Mouse (Mus musculus): ENCODE data around the gene Trpm3.

The Trpm3 gene

DNA sequence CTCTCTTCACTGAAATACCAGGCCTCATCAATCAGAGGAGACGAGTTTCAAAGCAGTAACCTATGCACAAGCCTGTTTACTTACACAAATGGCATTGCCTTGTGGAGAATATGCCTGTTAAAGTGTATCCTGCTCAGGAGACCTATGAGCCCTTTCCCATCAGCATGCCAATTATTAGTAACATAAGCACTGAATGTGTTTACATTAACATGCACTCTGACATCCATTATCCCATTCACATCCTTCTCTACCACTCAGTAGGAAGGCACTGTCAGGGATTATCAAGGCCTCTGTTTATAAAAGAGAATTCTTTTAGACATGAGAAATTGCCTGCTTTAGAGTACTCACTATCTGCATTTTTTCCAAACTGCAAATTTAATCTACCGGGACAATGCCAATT lies 598.0 kb downstream of the Trpm3 start:
- in situ Hi-C loops (cut with MseI, MboI) = no loop called here

GRCm38 (mm10) chr19:22739240-22739639 lies 600.4 kb downstream of the Trpm3 start:
- in situ Hi-C loops (cut with MseI, MboI) = no loop called here

GRCm38 (mm10) chr19:22753311-22753809 lies 614.5 kb downstream of the Trpm3 start:
- in situ Hi-C loops (cut with MseI, MboI) = no loop called here

GRCm38 (mm10) chr19:22754071-22754470 lies 615.2 kb downstream of the Trpm3 start:
- in situ Hi-C loops (cut with MseI, MboI) = no loop called here

- in situ Hi-C loops (cut with MseI, MboI) = no loop called here
Measured at GRCm38 (mm10) chr19:22754498-22754897, 615.7 kb downstream of the Trpm3 start.

- in situ Hi-C loops (cut with MseI, MboI) = no loop called here
Measured at GRCm38 (mm10) chr19:22758496-22758895, 619.6 kb downstream of the Trpm3 start.

DNA sequence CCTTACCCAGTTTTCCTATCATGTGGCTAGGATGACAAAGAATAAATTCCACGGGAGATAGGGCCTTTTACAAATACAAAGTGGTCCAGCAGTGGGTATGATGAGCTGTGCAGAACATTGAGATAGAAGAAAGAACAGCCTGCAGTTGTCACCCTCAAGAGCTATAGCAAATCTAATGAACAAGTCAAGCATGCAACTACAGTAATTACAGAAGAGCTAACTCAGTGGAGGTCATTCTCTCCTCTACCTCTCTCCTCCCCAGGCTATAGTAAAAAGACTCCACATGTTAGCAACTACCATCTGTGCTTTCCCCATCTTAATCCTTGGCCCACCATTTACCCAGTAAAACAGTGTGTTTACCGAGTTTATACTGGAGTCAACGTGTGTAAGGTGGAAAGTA lies 629.4 kb downstream of the Trpm3 start:
- in situ Hi-C loops (cut with MseI, MboI) = no loop called here

- in situ Hi-C loops (cut with MseI, MboI) = no loop called here
Measured at GRCm38 (mm10) chr19:22775191-22775695, 636.4 kb downstream of the Trpm3 start.

DNA sequence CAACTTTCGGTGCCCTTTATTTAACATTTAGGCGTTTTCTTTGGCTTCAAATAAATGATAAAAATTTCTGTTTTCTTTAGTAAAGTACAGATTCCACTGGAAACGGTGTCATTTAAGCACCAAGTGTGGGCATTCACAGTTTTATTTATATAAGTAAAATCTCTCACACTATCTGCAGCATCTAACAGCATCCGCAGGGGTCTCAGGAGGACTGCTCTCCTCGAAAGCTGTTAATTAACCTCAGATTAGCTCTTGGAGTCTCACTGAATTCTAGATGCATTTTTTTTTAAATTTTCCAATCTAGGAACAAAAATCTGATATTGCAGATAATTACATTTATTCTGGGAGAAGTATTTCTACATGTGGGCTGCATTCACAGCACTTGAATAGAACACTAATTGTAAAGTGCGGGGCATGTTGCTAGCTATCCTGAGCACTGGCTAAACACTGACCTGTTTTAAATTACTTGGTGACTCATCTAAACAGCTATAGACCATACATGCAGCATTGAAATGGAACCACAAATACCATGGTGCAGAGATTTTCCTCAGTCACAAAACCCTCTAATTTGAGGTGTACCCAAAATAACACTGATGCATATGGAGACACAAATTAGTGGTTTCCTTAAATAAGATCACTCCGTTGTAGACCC lies 641.5 kb downstream of the Trpm3 start:
- in situ Hi-C loops (cut with MseI, MboI) = no loop called here

DNA sequence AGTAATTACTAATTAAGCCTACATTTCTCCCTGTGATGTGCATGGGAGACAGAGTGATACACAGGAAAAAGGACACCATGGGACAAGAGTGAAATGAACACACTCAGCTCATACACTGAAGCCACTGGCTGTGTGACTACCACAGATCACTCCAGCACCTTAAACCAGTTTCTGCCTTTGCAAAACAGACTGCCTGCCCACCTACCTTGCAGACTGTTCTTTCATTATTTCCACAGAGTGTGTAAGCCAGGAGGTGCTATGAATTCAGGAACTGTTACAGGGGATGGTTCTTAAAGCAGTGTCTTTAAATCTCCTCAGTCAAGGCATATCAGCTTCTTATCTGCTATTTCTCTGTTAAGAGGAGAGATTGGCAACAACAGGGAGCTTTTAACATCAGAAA lies 642.7 kb downstream of the Trpm3 start:
- in situ Hi-C loops (cut with MseI, MboI) = no loop called here

- in situ Hi-C loops (cut with MseI, MboI) = no loop called here
Measured at GRCm38 (mm10) chr19:22783745-22784144, 644.9 kb downstream of the Trpm3 start.

DNA sequence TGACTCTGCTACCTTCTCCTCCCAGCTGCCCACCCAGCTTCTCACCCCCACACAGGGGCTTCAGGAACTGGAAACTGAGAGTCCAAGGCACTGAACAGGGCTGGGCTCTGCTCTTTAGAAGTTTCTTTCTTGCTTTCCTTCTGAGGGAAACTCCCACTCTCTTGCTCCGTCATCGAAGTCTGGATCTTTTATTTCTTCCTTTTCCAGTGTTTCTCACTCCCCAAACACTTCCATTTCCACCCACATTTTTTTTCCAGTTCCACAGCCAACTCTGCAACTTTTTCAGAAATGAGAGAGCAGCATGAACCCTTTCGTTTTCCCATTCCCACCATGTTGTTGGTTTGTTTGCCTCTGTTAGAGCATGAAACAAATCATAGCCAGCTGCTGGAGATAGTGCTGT lies 650.9 kb downstream of the Trpm3 start:
- in situ Hi-C loops (cut with MseI, MboI) = no loop called here

GRCm38 (mm10) chr19:22796996-22797395 lies 658.1 kb downstream of the Trpm3 start:
- in situ Hi-C loops (cut with MseI, MboI) = no loop called here

DNA sequence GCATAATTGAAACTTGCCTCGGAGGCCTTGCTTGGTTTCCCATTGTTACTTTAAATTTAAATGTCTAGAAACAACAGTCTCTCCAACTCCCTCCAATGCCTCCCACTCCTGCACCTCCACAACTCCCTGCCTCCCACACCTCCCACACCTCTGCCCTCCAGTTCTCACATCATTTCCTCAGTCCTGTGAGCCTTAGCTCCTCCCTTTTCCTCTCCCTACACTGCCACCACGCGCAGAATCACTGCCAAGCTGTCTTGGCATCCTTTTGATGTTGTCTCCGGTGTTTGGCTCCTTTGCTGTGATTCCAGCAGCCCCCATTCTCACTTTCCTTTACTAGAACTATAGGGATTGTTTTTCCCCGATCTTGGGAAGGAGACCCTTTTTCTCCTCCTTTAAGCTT lies 661.6 kb downstream of the Trpm3 start:
- in situ Hi-C loops (cut with MseI, MboI) = no loop called here

GRCm38 (mm10) chr19:22803396-22803795 lies 664.5 kb downstream of the Trpm3 start:
- in situ Hi-C loops (cut with MseI, MboI) = no loop called here

DNA sequence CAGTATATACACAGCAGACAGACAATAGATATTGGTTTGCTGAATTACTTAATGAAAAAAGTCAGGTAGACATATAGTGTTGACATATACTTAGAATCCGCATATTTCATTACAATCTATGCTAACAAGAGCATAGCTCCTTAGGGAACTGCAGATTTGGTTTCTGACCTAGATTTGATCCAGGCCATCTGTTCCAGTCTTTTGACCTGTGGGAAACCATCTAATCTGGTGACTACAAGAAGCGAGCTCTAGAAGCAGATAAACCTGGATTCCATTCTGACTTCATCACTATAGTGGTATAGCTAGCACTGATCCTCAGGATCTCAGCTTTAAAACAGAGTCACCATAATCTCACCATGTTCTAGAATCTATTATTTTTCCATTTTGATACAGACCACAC lies 665.5 kb downstream of the Trpm3 start:
- in situ Hi-C loops (cut with MseI, MboI) = no loop called here

- in situ Hi-C loops (cut with MseI, MboI) = no loop called here
Measured at GRCm38 (mm10) chr19:22810247-22810646, 671.4 kb downstream of the Trpm3 start.

GRCm38 (mm10) chr19:22821741-22822140 lies 682.9 kb downstream of the Trpm3 start:
- in situ Hi-C loops (cut with MseI, MboI) = no loop called here

- in situ Hi-C loops (cut with MseI, MboI) = no loop called here
Measured at GRCm38 (mm10) chr19:22823491-22823981, 684.7 kb downstream of the Trpm3 start.

DNA sequence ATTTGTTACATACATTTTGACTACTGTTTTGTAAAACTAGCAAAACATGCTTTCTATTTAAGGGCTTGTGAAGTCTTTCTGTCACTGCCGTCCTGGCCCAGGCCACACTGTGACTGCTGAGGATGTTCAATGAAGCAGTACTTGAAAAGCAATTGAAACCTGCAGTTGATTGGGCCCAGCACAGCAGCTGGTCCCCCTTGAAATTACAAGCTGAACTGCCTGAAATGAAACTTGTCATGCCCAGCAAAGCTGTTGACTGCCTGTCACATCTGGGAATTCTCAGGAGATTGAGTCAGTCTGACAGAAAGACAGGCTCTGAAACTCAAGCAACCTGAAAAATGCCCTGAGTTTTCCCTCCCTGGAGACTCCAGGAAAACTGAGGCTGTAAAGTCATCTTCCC lies 687.0 kb downstream of the Trpm3 start:
- in situ Hi-C loops (cut with MseI, MboI) = no loop called here

DNA sequence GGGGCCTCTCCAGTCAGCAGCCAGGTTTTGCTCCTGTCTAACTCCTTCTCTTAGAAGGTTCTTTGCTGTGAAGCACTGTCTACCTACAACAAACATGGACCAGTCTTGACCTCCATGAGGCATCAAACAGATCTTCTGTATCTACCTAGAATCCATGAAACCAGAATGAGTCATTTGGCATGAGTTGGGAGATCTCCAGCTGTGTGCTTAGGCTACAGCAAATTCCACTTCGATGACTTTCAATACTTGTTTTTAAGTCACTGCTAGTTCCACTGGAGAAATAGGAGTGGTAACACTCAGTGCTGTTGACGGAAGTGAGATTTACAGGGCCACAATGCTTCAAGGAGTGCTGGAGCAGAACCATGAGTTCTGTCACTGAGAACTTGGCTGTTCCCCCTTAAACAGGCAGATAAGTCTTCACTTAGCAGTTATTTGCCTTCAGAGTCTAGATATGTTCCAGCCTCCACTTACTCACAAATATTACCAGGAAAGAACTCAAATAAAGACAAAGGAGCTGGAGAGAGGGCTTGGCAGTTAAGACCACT lies 689.4 kb downstream of the Trpm3 start:
- in situ Hi-C loops (cut with MseI, MboI) = no loop called here

DNA sequence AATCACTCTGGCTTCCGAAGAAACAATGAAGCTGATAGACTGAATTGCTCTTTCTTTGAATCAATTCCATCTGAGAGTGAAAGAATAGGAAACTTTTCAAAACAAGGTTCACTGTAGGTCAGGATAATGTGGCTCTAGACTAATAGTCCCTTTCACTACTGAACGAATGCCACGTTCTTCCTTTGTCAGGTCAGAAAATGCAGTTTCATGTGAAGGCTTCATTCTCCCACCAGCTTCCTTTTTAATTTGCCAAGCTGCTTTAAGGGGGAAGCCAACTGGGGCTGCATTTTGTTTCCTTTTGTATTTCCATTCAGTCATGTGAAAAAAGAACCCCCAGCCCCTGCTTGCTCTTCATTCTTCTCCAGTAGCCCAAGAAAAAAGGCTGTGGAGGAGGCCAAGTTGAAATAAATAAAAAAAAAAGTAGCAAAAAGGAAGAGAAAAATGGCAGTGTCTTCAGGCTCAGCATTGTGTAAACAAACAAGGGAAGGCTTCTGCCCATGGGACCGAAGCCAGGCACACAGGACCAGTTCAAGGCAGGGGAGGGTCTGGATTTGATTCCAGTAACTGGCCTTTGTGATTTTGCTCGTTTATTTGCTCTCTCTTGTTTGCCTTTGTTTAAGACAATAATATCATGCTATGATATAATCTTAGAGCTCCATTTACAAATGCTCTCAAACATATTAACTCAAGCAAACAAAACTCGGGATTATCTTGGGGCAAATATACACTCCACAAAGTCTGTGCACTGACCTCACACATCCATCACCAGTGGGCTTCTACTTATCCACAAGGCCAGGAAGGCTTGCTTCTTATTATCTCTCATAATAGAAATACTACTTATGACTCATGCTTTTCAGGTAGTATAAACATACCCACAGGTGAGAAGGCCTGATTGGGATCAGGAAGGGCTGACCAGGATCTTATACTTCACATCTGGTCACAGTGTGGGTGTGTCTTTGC lies 702.5 kb downstream of the Trpm3 start:
- in situ Hi-C loops (cut with MseI, MboI) = no loop called here
